Mouse (Mus musculus): ENCODE measurements around the gene Cadm4.

GRCm38 (mm10) chr7:24441785-24442184 lies 40.0 kb upstream of the Cadm4 start:
- no peak for TF ChIP-seq POLR2A (IDR thresholded peaks at IDR 0.05; ENCODE audit: insufficient read depth, low read depth, low read length)
- TF ChIP-seq CTCF (IDR thresholded peaks at IDR 0.05), result peak; percentile 94
- TF ChIP-seq EP300 (IDR thresholded peaks at IDR 0.05; ENCODE audit: insufficient read depth, low read depth, low read length), result peak; percentile 90

Data from heart, adult 2 months (tissue).